Mouse (Mus musculus): ENCODE measurements around the gene Emp1. TPM values are rescaled to one million over a fixed set of nuclear protein-coding genes. Genes with fewer than 3 reads are reported as not detected.

Emp1 gene
- total and polyA plus RNA-seq, 2 experiments from 2014 or later = 8.6 to 53.2 TPM

GRCm38 (mm10) chr6:135369551-135369968 is 7.2 kb downstream of the Emp1 start:
- WGBS = 36% methylated on average over 5 of the region's 5 CpGs
- Histone ChIP-seq H3K27me3 (ENCODE audit: insufficient read depth, low read length) (no peaks in the 10 kb centered on the region), H3K4me2 (ENCODE audit: low read depth, low read length) (no peak overlapping the region), H3K9me3 (ENCODE audit: low read length) (no peaks in the 10 kb centered on the region), H3K4me1 (ENCODE audit: insufficient read depth, low read length) (peaks cover 7% of the 10 kb centered on the region; the same call in 1 of the 2 replicates), H3K4me3 (ENCODE audit: low read length) (no peak overlapping the region), H3K9ac (replicated peaks; ENCODE audit: low read length) (no peak overlapping the region), H3K27ac (no peak overlapping the region; the same call in 1 of the 2 replicates), H3K36me3 (ENCODE audit: insufficient read depth, low read length) (no peaks in the 10 kb centered on the region)
- DNase-seq (ENCODE audit: low spot score) = peak; percentile 68
- peak; percentile 67 for TF ChIP-seq CTCF (IDR thresholded peaks at IDR 0.05; ENCODE audit: low read depth)
- peak; percentile 64; the same call in 1 of the 2 replicates for ATAC-seq

DNA sequence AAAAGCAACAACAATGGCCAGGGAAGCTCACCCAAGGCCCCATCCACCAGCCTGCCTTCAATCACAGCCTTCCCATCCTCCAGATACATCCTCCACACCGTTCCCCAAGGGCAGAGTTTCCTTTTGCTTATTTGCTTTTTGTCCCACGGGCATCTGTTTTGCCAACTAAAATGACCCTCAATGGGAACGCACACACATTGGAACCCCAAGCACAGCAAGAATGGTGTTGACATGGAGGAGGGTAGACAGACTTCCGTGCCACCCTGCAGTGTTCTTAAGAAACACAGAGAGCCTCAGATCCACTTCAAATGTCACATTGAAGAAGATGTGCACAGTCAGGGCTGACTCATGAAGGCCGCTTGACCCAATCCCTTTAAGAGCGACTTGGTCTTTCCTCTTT is 8.6 kb downstream of the Emp1 start:
- no peaks in the 10 kb centered on the region for H3K9me3 ChIP-seq (ENCODE audit: low read length)
- no peak overlapping the region for H3K27ac ChIP-seq
- H3K27me3 ChIP-seq (ENCODE audit: insufficient read depth, low read length) = no peaks in the 10 kb centered on the region
- no peak for ATAC-seq
- TF ChIP-seq CTCF (IDR thresholded peaks at IDR 0.05; ENCODE audit: low read depth) = no peak
- no peaks in the 10 kb centered on the region for H3K36me3 ChIP-seq (ENCODE audit: insufficient read depth, low read length)
- H3K4me1 ChIP-seq (ENCODE audit: insufficient read depth, low read length) = 0 out of 2 replicates have a peak, but pooled peaks cover 7% of the 10 kb centered on the region
- no peak overlapping the region for H3K4me2 ChIP-seq (ENCODE audit: low read depth, low read length)
- DNase-seq (ENCODE audit: low spot score) = no peak
- WGBS = 89% methylated on average over 6 of the region's 6 CpGs
- H3K4me3 ChIP-seq (ENCODE audit: low read length) = no peak overlapping the region
- no peak overlapping the region for H3K9ac ChIP-seq (replicated peaks; ENCODE audit: low read length)

GRCm38 (mm10) chr6:135373357-135373756 is 11.0 kb downstream of the Emp1 start:
- H3K9ac ChIP-seq (replicated peaks; ENCODE audit: low read length) = no peak overlapping the region
- H3K4me2 ChIP-seq (ENCODE audit: low read depth, low read length) = no peak overlapping the region
- no peak for TF ChIP-seq CTCF (IDR thresholded peaks at IDR 0.05; ENCODE audit: low read depth)
- H3K36me3 ChIP-seq (ENCODE audit: insufficient read depth, low read length) = no peaks in the 10 kb centered on the region
- DNase-seq (ENCODE audit: low spot score) (no peak), ATAC-seq (no peak)
- H3K27me3 ChIP-seq (ENCODE audit: insufficient read depth, low read length) = no peaks in the 10 kb centered on the region
- no peaks in the 10 kb centered on the region for H3K9me3 ChIP-seq (ENCODE audit: low read length)
- WGBS = 89% methylated on average over 8 of the region's 8 CpGs
- H3K4me3 ChIP-seq (ENCODE audit: low read length) = no peak overlapping the region
- no peak overlapping the region for H3K27ac ChIP-seq
- no peaks in the 10 kb centered on the region for H3K4me1 ChIP-seq (ENCODE audit: insufficient read depth, low read length)

GRCm38 (mm10) chr6:135375818-135376217 is 13.5 kb downstream of the Emp1 start:
- no peak overlapping the region for H3K4me2 ChIP-seq (ENCODE audit: low read depth, low read length)
- no peaks in the 10 kb centered on the region for H3K36me3 ChIP-seq (ENCODE audit: insufficient read depth, low read length)
- H3K27me3 ChIP-seq (ENCODE audit: insufficient read depth, low read length) = no peaks in the 10 kb centered on the region
- H3K27ac ChIP-seq = no peak overlapping the region
- H3K4me1 ChIP-seq (ENCODE audit: insufficient read depth, low read length) = no peaks in the 10 kb centered on the region
- H3K9me3 ChIP-seq (ENCODE audit: low read length) = no peaks in the 10 kb centered on the region
- TF ChIP-seq CTCF (IDR thresholded peaks at IDR 0.05; ENCODE audit: low read depth) = no peak
- H3K9ac ChIP-seq (replicated peaks; ENCODE audit: low read length) = no peak overlapping the region
- DNase-seq (ENCODE audit: low spot score) (no peak), ATAC-seq (no peak; the same call in 1 of the 2 replicates)
- no peak overlapping the region for H3K4me3 ChIP-seq (ENCODE audit: low read length)
- WGBS = 64% methylated on average over 5 of the region's 5 CpGs

DNA sequence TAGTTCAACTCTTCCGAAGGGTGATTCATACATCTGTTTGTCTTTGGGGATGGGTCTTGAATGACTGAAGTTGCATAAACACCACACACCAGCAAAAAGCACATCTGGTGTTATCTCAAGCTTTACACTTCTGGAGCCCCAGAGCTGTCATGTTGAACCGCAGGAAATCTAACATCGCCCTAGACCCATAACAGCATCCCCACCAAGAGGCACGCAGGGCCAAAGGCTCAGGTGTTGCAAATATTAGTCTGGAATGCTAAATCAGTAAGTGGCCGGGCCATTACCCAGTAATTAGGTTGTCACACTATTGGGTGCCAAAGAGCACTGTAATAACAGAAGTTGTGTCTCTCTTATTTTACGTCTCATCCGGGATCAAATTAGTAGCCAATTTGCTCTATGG is 13.9 kb downstream of the Emp1 start:
- Histone ChIP-seq H3K36me3 (ENCODE audit: insufficient read depth, low read length) (no peaks in the 10 kb centered on the region), H3K4me2 (ENCODE audit: low read depth, low read length) (no peak overlapping the region), H3K4me3 (ENCODE audit: low read length) (no peak overlapping the region), H3K27me3 (ENCODE audit: insufficient read depth, low read length) (no peaks in the 10 kb centered on the region), H3K27ac (no peak overlapping the region), H3K4me1 (ENCODE audit: insufficient read depth, low read length) (no peaks in the 10 kb centered on the region), H3K9me3 (ENCODE audit: low read length) (no peaks in the 10 kb centered on the region), H3K9ac (replicated peaks; ENCODE audit: low read length) (no peak overlapping the region)
- ATAC-seq (no peak), DNase-seq (ENCODE audit: low spot score) (peak; percentile 20)
- TF ChIP-seq CTCF (IDR thresholded peaks at IDR 0.05; ENCODE audit: low read depth) = no peak
- WGBS = 51% methylated on average over 7 of the region's 7 CpGs

GRCm38 (mm10) chr6:135377583-135378319 is 15.4 kb downstream of the Emp1 start:
- Histone ChIP-seq H3K9ac (replicated peaks; ENCODE audit: low read length) (peak overlapping the region; percentile 21; the same call in 1 of the 2 replicates), H3K27ac (no peak overlapping the region), H3K9me3 (ENCODE audit: low read length) (no peaks in the 10 kb centered on the region; the same call in 1 of the 2 replicates), H3K4me1 (ENCODE audit: insufficient read depth, low read length) (no peaks in the 10 kb centered on the region), H3K4me3 (ENCODE audit: low read length) (peak overlapping the region; percentile 28), H3K27me3 (ENCODE audit: insufficient read depth, low read length) (no peaks in the 10 kb centered on the region), H3K4me2 (ENCODE audit: low read depth, low read length) (peak overlapping the region; percentile 54), H3K36me3 (ENCODE audit: insufficient read depth, low read length) (no peaks in the 10 kb centered on the region)
- WGBS = 21% methylated on average over 16 of the region's 16 CpGs
- DNase-seq (ENCODE audit: low spot score) (peak; percentile 90), ATAC-seq (peak; percentile 70)
- TF ChIP-seq CTCF (IDR thresholded peaks at IDR 0.05; ENCODE audit: low read depth) = peak; percentile 89

DNA sequence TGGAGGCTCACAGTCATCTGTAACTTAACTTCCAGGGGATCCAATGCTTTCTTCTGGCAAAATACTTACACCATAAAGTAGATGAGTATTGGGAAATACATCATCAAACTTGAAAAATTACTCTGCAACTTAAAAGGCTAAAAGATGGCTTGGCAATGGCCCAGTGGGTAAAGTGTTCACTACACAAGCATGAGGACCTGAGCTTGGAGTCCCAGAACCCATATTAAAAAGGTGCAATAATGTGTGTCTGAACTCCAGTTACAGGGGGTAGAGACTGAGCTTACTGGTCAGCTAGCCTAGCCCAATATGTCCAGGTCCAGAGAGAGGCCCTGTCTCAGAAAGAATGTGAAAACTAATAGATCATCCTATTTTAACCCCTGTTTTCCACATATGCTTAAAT is 21.6 kb downstream of the Emp1 start:
- H3K9ac ChIP-seq (replicated peaks; ENCODE audit: low read length) = no peak overlapping the region
- TF ChIP-seq CTCF (IDR thresholded peaks at IDR 0.05; ENCODE audit: low read depth) = no peak

More for the DNA sequence above, 21.6 kb downstream of the Emp1 start:
- DNase-seq (ENCODE audit: low spot score) (no peak), ATAC-seq (no peak)
- no peaks in the 10 kb centered on the region for H3K36me3 ChIP-seq (ENCODE audit: insufficient read depth, low read length)
- no peak overlapping the region for H3K27ac ChIP-seq
- no peaks in the 10 kb centered on the region; the same call in 1 of the 2 replicates for H3K9me3 ChIP-seq (ENCODE audit: low read length)
- no peak overlapping the region for H3K4me2 ChIP-seq (ENCODE audit: low read depth, low read length)
- H3K27me3 ChIP-seq (ENCODE audit: insufficient read depth, low read length) = no peaks in the 10 kb centered on the region
- H3K4me1 ChIP-seq (ENCODE audit: insufficient read depth, low read length) = no peaks in the 10 kb centered on the region
- no peak overlapping the region for H3K4me3 ChIP-seq (ENCODE audit: low read length)

Measured in hindbrain, postnatal 0 days (tissue).